Mouse (Mus musculus): ENCODE data around the gene Sncg. TPM values are rescaled to one million over a fixed set of nuclear protein-coding genes. Genes with fewer than 3 reads are reported as not detected.
A peak's percentile ranks its signal among the peaks of the same experiment; 100 is the strongest.
"Not testable (repeated sequence)": the region's sequence is repeated elsewhere in the genome, so short reads cannot be mapped to it uniquely, and the experiment has no call there.

The Sncg gene
- 50.9 and 63.4 TPM in 2 replicates for polyA plus RNA-seq (2016; fragmentation: Nextera tagmentation; extraction: Ambion mirVana)

- H3K9me3 ChIP-seq: no peaks in the 10 kb centered on the region
- H3K4me2 ChIP-seq (replicated peaks): no peak within 1 kb of the TSS
- no peak within 1 kb of the TSS for H3K4me3 ChIP-seq
- peaks cover 10% of the 10 kb centered on the region for H3K4me1 ChIP-seq
- H3K36me3 ChIP-seq: no peaks in the 10 kb centered on the region
- WGBS: 79% methylated on average over 10 of the region's 10 CpGs
- H3K9ac ChIP-seq (replicated peaks): no peak within 1 kb of the TSS
- H3K27ac ChIP-seq (replicated peaks): no peak within 1 kb of the TSS
- no peaks in the 10 kb centered on the region for H3K27me3 ChIP-seq
- ATAC-seq (ENCODE audit: low FRiP score, low read depth): 0 out of 2 replicates have a peak, but pooled peaks have one; percentile 31
These were observed at the start of gene Sncg for GRCm38 (mm10) chr14:34374577-34374976. Sncg (minus strand) TSS chr14:34374789.

- no peaks in the 10 kb centered on the region for H3K4me1 ChIP-seq
- H3K4me3 ChIP-seq: no peak overlapping the region
- H3K27ac ChIP-seq (replicated peaks): no peak overlapping the region
- H3K9me3 ChIP-seq: no peaks in the 10 kb centered on the region
- H3K36me3 ChIP-seq: peaks cover 77% of the 10 kb centered on the region
- no peak for ATAC-seq (ENCODE audit: low FRiP score, low read depth)
- H3K27me3 ChIP-seq: no peaks in the 10 kb centered on the region
- WGBS: 88% methylated on average over 1 of the region's 1 CpGs
- H3K9ac ChIP-seq (replicated peaks): no peak overlapping the region
- H3K4me2 ChIP-seq (replicated peaks): no peak overlapping the region
These were observed 46.5 kb upstream of the Sncg start for GRCm38 (mm10) chr14:34421078-34421477.

DNA sequence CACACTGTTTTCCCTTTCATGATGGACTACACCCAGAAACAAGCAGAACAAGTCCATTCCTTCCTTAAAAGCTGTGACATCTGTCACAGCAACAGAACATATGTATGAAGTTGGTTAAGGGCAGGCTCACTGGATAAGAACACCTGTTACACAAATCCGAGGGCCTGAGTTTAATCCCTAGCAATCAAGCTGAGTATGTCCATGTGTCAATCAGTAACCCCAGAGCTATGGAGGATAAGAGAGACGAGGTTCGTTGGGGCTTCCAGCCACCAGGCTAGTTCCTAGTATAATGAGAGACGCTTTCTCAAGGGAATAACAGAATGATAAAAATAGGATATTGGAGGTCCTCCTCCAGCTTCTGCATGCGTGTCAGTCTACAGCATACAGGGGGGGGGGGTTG lies 42.9 kb upstream of the Sncg start:
- H3K27me3 ChIP-seq: no peaks in the 10 kb centered on the region
- H3K36me3 ChIP-seq: peaks cover 72% of the 10 kb centered on the region
- no peak overlapping the region for H3K4me2 ChIP-seq (replicated peaks)
- no peaks in the 10 kb centered on the region for H3K4me1 ChIP-seq
- ATAC-seq (ENCODE audit: low FRiP score, low read depth): no peak
- H3K4me3 ChIP-seq: no peak overlapping the region
- H3K27ac ChIP-seq (replicated peaks): no peak overlapping the region
- WGBS: 81% methylated on average over 5 of the region's 5 CpGs
- H3K9ac ChIP-seq (replicated peaks): no peak overlapping the region
- H3K9me3 ChIP-seq: no peaks in the 10 kb centered on the region

GRCm38 (mm10) chr14:34416946-34417345 lies 42.4 kb upstream of the Sncg start:
- H3K9me3 ChIP-seq; H3K9ac ChIP-seq (replicated peaks); ATAC-seq (ENCODE audit: low FRiP score, low read depth); H3K27ac ChIP-seq (replicated peaks); H3K4me3 ChIP-seq; H3K4me2 ChIP-seq (replicated peaks); H3K4me1 ChIP-seq; H3K27me3 ChIP-seq: not testable (repeated sequence)
- 89% methylated on average over 4 of the region's 4 CpGs for WGBS
- peaks cover 73% of the 10 kb centered on the region for H3K36me3 ChIP-seq

GRCm38 (mm10) chr14:34412164-34412896 lies 37.7 kb upstream of the Sncg start:
- ATAC-seq (ENCODE audit: low FRiP score, low read depth): no peak
- Histone ChIP-seq H3K27ac (replicated peaks) (no peak overlapping the region), H3K27me3 (no peaks in the 10 kb centered on the region), H3K9ac (replicated peaks) (no peak overlapping the region), H3K9me3 (no peaks in the 10 kb centered on the region), H3K36me3 (peaks cover 64% of the 10 kb centered on the region), H3K4me1 (no peaks in the 10 kb centered on the region), H3K4me2 (replicated peaks) (no peak overlapping the region), H3K4me3 (no peak overlapping the region)
- 95% methylated on average over 7 of the region's 7 CpGs for WGBS

DNA sequence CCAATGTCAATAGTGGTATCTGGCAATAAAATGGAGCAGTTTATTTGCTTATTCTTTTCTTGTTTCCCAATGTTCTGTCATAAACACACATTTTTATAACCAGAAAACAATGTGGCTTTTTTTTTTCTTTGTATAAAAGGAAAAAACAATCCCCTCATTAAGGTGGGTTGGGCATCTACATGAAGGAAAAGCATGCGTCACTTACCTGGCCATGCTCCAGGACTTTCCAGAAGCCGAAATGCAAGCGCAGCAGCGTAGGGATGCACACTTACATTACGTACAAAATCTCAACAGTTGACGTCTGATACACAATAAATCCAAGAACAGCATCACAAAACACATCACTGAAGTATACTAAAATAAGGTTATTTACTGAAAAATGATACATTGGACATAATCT lies 36.1 kb upstream of the Sncg start:
- H3K9ac ChIP-seq (replicated peaks): no peak overlapping the region
- 95% methylated on average over 6 of the region's 6 CpGs for WGBS
- no peaks in the 10 kb centered on the region for H3K4me1 ChIP-seq
- no peak overlapping the region for H3K4me3 ChIP-seq
- no peaks in the 10 kb centered on the region for H3K27me3 ChIP-seq
- no peak overlapping the region for H3K27ac ChIP-seq (replicated peaks)
- H3K9me3 ChIP-seq: no peaks in the 10 kb centered on the region
- peaks cover 73% of the 10 kb centered on the region for H3K36me3 ChIP-seq
- ATAC-seq (ENCODE audit: low FRiP score, low read depth): no peak
- no peak overlapping the region for H3K4me2 ChIP-seq (replicated peaks)

GRCm38 (mm10) chr14:34403424-34403823 lies 28.8 kb upstream of the Sncg start:
- H3K4me1 ChIP-seq: no peaks in the 10 kb centered on the region
- 96% methylated on average over 7 of the region's 7 CpGs for WGBS
- H3K9ac ChIP-seq (replicated peaks): no peak overlapping the region
- H3K36me3 ChIP-seq: peaks cover 72% of the 10 kb centered on the region
- no peak overlapping the region for H3K27ac ChIP-seq (replicated peaks)
- no peak overlapping the region for H3K4me2 ChIP-seq (replicated peaks)
- no peaks in the 10 kb centered on the region for H3K9me3 ChIP-seq
- H3K27me3 ChIP-seq: no peaks in the 10 kb centered on the region
- ATAC-seq (ENCODE audit: low FRiP score, low read depth): no peak
- H3K4me3 ChIP-seq: no peak overlapping the region

GRCm38 (mm10) chr14:34402871-34403270 lies 28.3 kb upstream of the Sncg start:
- peaks cover 72% of the 10 kb centered on the region for H3K36me3 ChIP-seq
- WGBS: 90% methylated on average over 8 of the region's 8 CpGs

DNA sequence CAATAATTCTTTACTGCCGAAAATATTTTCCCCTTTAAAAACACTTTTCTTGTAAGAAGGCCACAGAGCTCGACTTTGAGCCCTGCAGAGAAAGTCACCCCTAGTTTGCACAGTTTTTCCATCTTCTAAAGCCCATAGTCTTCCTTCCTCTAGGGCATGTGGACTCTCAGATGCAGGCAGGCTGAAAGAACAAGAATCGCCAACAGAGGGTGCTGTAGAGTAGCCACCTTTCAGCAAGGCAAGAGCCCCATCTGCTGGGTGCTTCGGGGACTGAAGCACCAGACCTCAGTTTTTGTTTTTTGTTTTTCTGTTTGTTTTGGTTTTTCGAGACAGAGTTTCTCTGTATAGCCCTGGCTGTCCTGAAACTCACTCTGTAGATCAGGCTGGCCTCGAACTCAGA lies 26.5 kb upstream of the Sncg start:
- 48% methylated on average over 6 of the region's 6 CpGs for WGBS
- no peak overlapping the region for H3K9ac ChIP-seq (replicated peaks)
- H3K4me3 ChIP-seq: no peak overlapping the region
- no peak for ATAC-seq (ENCODE audit: low FRiP score, low read depth)
- peaks cover 59% of the 10 kb centered on the region for H3K36me3 ChIP-seq
- H3K4me2 ChIP-seq (replicated peaks): no peak overlapping the region
- no peaks in the 10 kb centered on the region for H3K27me3 ChIP-seq
- no peak overlapping the region for H3K27ac ChIP-seq (replicated peaks)
- no peaks in the 10 kb centered on the region for H3K4me1 ChIP-seq
- H3K9me3 ChIP-seq: no peaks in the 10 kb centered on the region

More at GRCm38 (mm10) chr14:34402871-34403270, 28.3 kb upstream of the Sncg start:
- H3K27ac ChIP-seq (replicated peaks): no peak overlapping the region
- no peak overlapping the region for H3K4me2 ChIP-seq (replicated peaks)
- H3K4me1 ChIP-seq: no peaks in the 10 kb centered on the region
- H3K27me3 ChIP-seq: no peaks in the 10 kb centered on the region
- no peaks in the 10 kb centered on the region for H3K9me3 ChIP-seq
- no peak for ATAC-seq (ENCODE audit: low FRiP score, low read depth)
- no peak overlapping the region for H3K4me3 ChIP-seq
- H3K9ac ChIP-seq (replicated peaks): no peak overlapping the region

- H3K9me3 ChIP-seq: no peaks in the 10 kb centered on the region
- 97% methylated on average over 3 of the region's 3 CpGs for WGBS
- ATAC-seq (ENCODE audit: low FRiP score, low read depth): no peak
- H3K4me3 ChIP-seq: no peak overlapping the region
- no peak overlapping the region for H3K27ac ChIP-seq (replicated peaks)
- H3K9ac ChIP-seq (replicated peaks): no peak overlapping the region
- H3K27me3 ChIP-seq: no peaks in the 10 kb centered on the region
- no peaks in the 10 kb centered on the region for H3K4me1 ChIP-seq
- H3K36me3 ChIP-seq: peaks cover 49% of the 10 kb centered on the region
- H3K4me2 ChIP-seq (replicated peaks): no peak overlapping the region
These were observed 25.4 kb upstream of the Sncg start for GRCm38 (mm10) chr14:34400021-34400420.

DNA sequence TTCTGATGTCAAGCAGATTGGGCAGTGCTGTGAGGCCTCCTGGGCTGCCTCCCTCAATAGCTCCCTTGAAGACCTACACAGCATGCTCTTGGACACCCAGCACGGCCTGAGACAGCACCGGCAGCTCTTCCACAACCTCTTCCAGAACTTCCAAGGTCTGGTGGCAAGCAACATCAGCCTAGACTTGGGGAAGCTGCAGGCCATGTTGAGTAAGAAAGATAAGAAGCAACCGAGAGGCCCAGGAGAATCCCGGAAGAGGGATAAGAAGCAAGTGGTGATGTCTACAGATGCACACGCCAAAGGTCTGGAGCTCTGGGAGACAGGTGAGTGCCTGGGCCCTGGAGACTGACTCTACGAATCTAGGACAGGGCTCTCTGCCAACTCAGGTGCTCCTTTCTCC lies 24.7 kb upstream of the Sncg start:
- ATAC-seq (ENCODE audit: low FRiP score, low read depth): no peak

DNA sequence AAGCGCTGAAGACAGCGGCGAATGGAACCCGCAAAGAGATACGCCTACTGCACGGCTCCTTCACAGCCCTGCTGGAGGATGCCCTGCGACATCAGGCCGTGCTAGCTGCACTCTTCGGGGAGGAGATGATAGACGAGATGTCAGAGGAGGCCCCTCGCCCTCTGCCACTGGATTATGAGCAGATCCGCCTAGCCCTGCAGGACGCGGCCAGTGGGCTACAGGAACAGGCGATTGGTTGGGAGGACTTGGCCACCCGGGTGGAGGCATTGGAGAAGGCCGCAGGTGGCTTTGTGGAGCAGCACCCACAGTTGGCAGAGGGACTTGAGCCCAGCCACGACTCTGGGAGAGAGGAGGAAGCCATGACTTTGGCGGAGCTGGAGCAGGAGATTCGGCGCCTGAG lies 24.3 kb upstream of the Sncg start:
- Histone ChIP-seq H3K27me3 (no peaks in the 10 kb centered on the region), H3K4me1 (0 out of 2 replicates have a peak, but pooled peaks cover under 1% of the 10 kb centered on the region), H3K9me3 (no peaks in the 10 kb centered on the region), H3K4me3 (no peak overlapping the region), H3K4me2 (replicated peaks) (no peak overlapping the region), H3K27ac (replicated peaks) (no peak overlapping the region), H3K36me3 (peaks cover 41% of the 10 kb centered on the region), H3K9ac (replicated peaks) (no peak overlapping the region)
- WGBS: 94% methylated on average over 21 of the region's 21 CpGs
- no peak for ATAC-seq (ENCODE audit: low FRiP score, low read depth)

More for the DNA sequence above, 24.7 kb upstream of the Sncg start:
- Histone ChIP-seq H3K27me3 (no peaks in the 10 kb centered on the region), H3K36me3 (peaks cover 42% of the 10 kb centered on the region), H3K27ac (replicated peaks) (no peak overlapping the region), H3K4me2 (replicated peaks) (no peak overlapping the region), H3K4me1 (no peaks in the 10 kb centered on the region), H3K9ac (replicated peaks) (no peak overlapping the region), H3K4me3 (no peak overlapping the region), H3K9me3 (no peaks in the 10 kb centered on the region)
- 96% methylated on average over 6 of the region's 6 CpGs for WGBS

DNA sequence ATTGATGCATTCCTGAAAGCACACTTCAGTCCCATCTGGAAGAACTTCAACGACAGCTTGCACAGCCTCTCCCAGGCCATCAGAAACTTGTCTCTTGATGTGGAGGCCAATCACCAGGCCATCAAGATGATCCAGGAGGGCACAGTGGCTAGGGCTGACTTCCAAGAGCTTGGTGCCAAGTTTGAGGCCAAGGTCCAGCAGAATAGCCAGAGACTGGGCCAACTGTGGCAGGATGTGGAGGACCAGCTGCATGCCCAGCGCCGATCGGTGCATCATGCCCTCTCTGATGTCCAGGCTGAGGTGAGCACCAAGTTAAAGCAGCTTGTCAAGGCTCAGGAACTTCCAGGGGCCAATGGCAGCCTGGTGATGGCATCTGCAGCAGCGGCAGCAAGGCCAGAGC lies 23.3 kb upstream of the Sncg start:
- Histone ChIP-seq H3K36me3 (peaks cover 36% of the 10 kb centered on the region), H3K4me1 (0 out of 2 replicates have a peak, but pooled peaks cover 5% of the 10 kb centered on the region)
- no peak for ATAC-seq (ENCODE audit: low FRiP score, low read depth)

More for the DNA sequence above, 23.3 kb upstream of the Sncg start:
- Histone ChIP-seq H3K9ac (replicated peaks) (no peak overlapping the region), H3K4me3 (no peak overlapping the region), H3K27me3 (no peaks in the 10 kb centered on the region), H3K27ac (replicated peaks) (no peak overlapping the region), H3K4me2 (replicated peaks) (no peak overlapping the region), H3K9me3 (no peaks in the 10 kb centered on the region)
- 92% methylated on average over 5 of the region's 5 CpGs for WGBS

Measured in midbrain, embryonic 12.5 days (tissue).